Mouse (Mus musculus): ENCODE results near the gene Acadvl.
"Not testable (repeated sequence)": the region's sequence is repeated elsewhere in the genome, so short reads cannot be mapped to it uniquely, and the experiment has no call there.

The Acadvl gene

GRCm38 (mm10) chr11:70026689-70027088 lies 11.5 kb upstream of the Acadvl start:
- no peak for DNase-seq

GRCm38 (mm10) chr11:70024151-70024514 lies 8.9 kb upstream of the Acadvl start:
- no peak for DNase-seq

- no peak for DNase-seq
Measured at GRCm38 (mm10) chr11:70023481-70024150, 8.4 kb upstream of the Acadvl start.

GRCm38 (mm10) chr11:70021264-70022132 lies 6.3 kb upstream of the Acadvl start:
- DNase-seq, result peak; percentile 97 to 98

- peak; percentile 80 to 82 for DNase-seq
Measured at GRCm38 (mm10) chr11:70020731-70021263, 5.6 kb upstream of the Acadvl start.

GRCm38 (mm10) chr11:70020022-70020631 lies 4.9 kb upstream of the Acadvl start:
- DNase-seq, result no peak

GRCm38 (mm10) chr11:70019495-70020021 lies 4.3 kb upstream of the Acadvl start:
- DNase-seq, result no peak

GRCm38 (mm10) chr11:70018131-70018990 lies 3.1 kb upstream of the Acadvl start:
- no peak for DNase-seq

- no peak for DNase-seq
Measured at GRCm38 (mm10) chr11:70017199-70017767, 2.1 kb upstream of the Acadvl start.

- DNase-seq, result no peak
Measured at GRCm38 (mm10) chr11:70016669-70017068, 1.5 kb upstream of the Acadvl start, which contains the start of gene Dlg4. TSS of gene Dlg4 (plus strand) at chr11:70016942.

- DNase-seq, result not testable (repeated sequence)
Measured at GRCm38 (mm10) chr11:70016177-70016576, 966 bp upstream of the Acadvl start.

- no peak for DNase-seq
Measured at GRCm38 (mm10) chr11:70015677-70016076, 466 bp upstream of the Acadvl start.

GRCm38 (mm10) chr11:70014051-70014450 lies 1.2 kb downstream of the Acadvl start:
- DNase-seq, result no peak

GRCm38 (mm10) chr11:70013408-70013807 lies 1.8 kb downstream of the Acadvl start:
- DNase-seq, result no peak

- no peak for DNase-seq
Measured at GRCm38 (mm10) chr11:70012931-70013330, 2.3 kb downstream of the Acadvl start.

GRCm38 (mm10) chr11:70010961-70011360 lies 4.2 kb downstream of the Acadvl start:
- DNase-seq, result no peak

- DNase-seq, result no peak
Measured at GRCm38 (mm10) chr11:70010548-70010947, 4.7 kb downstream of the Acadvl start.

- DNase-seq, result no peak
Measured at GRCm38 (mm10) chr11:70010033-70010432, 5.2 kb downstream of the Acadvl start.

GRCm38 (mm10) chr11:70005521-70005920 lies 9.7 kb downstream of the Acadvl start:
- DNase-seq, result no peak

GRCm38 (mm10) chr11:70002471-70002870 lies 12.7 kb downstream of the Acadvl start:
- no peak for DNase-seq

GRCm38 (mm10) chr11:70001865-70002264 lies 13.3 kb downstream of the Acadvl start:
- peak in 1 of 2 experiments; percentile 58 for DNase-seq

GRCm38 (mm10) chr11:70001159-70001558 lies 14.1 kb downstream of the Acadvl start:
- DNase-seq, result no peak
